Mouse (Mus musculus) intestine, embryonic 14.5 days (tissue): ENCODE measurements around the gene Card19. TPM values are rescaled to one million over a fixed set of nuclear protein-coding genes. Genes with fewer than 3 reads are reported as not detected.

Source experiments
- ATAC-seq: fragments of 200-750 bp; cut with Nextera tagmentation; replicated peaks from 2 replicates; pipeline ENCODE4 v1.8.0; 2017; ENCODE audit warnings: low read depth, moderate number of reproducible peaks, moderate TSS enrichment, moderate library complexity; ENCODE audit not compliant: low FRiP score, low TSS enrichment
- DNase-seq: peaks from one replicate; pipeline ENCODE4 v3.0.0-alpha.2; 2018; ENCODE audit warnings: low spot score
- H3K27ac ChIP-seq: fragments of 300-500 bp; sonication (generic); 2 replicates; pipeline ENCODE4 v1.5.1; 2014; ENCODE audit warnings: low read depth, mild to moderate bottlenecking, control low read depth
- H3K27me3 ChIP-seq: fragments of 300-500 bp; sonication (generic); replicated peaks from 2 replicates; pipeline ENCODE4 v1.6.1; 2014; ENCODE audit warnings: low read length, control low read depth; ENCODE audit not compliant: control insufficient read depth, insufficient read depth
- H3K36me3 ChIP-seq: fragments of 300-500 bp; sonication (generic); 2 replicates; pipeline ENCODE4 v1.6.1; 2014; ENCODE audit warnings: low read length, control low read depth; ENCODE audit not compliant: control insufficient read depth, insufficient read depth
- H3K4me1 ChIP-seq: fragments of 300-500 bp; sonication (generic); replicated peaks from 2 replicates; pipeline ENCODE4 v1.6.1; 2014; ENCODE audit warnings: low read length, control low read depth, mixed read lengths; ENCODE audit not compliant: control insufficient read depth, insufficient read depth
- H3K4me2 ChIP-seq: fragments of 300-500 bp; sonication (generic); 2 replicates; pipeline ENCODE4 v1.6.1; 2014; ENCODE audit warnings: low read length
- H3K4me3 ChIP-seq: fragments of 300-500 bp; sonication (generic); 2 replicates; pipeline ENCODE4 v1.5.1; 2014; ENCODE audit warnings: low read depth, low read length, control low read depth, mixed read lengths
- H3K9ac ChIP-seq: fragments of 300-500 bp; sonication (generic); 2 replicates; pipeline ENCODE4 v1.6.1; 2014; ENCODE audit warnings: mild to moderate bottlenecking, low read length
- H3K9me3 ChIP-seq: fragments of 300-500 bp; sonication (generic); 2 replicates; pipeline ENCODE4 v1.6.1; 2016; ENCODE audit warnings: low read length, control low read depth; ENCODE audit not compliant: control insufficient read depth
- WGBS: fragments of 180-500 bp; shearing (Covaris S2); extraction: QIAGEN DNeasy Blood & Tissue Kit; methylation state at CpG from one replicate; pipeline ENCODE4 v1.1.7; 2014; 5-methylcytosine and 5-hydroxymethylcytosine counted together
- polyA plus RNA-seq: library from polyadenylated mRNA; unstranded; fragments of >200 nt; fragmentation: Nextera tagmentation; extraction: Ambion mirVana; gene quantifications from 2 replicates; pipeline ENCODE4 v1.2.1, GENCODE M21; 2014

Card19 gene
- polyA plus RNA-seq, 1 experiment from 2014 or later = 55.0 TPM

DNA sequence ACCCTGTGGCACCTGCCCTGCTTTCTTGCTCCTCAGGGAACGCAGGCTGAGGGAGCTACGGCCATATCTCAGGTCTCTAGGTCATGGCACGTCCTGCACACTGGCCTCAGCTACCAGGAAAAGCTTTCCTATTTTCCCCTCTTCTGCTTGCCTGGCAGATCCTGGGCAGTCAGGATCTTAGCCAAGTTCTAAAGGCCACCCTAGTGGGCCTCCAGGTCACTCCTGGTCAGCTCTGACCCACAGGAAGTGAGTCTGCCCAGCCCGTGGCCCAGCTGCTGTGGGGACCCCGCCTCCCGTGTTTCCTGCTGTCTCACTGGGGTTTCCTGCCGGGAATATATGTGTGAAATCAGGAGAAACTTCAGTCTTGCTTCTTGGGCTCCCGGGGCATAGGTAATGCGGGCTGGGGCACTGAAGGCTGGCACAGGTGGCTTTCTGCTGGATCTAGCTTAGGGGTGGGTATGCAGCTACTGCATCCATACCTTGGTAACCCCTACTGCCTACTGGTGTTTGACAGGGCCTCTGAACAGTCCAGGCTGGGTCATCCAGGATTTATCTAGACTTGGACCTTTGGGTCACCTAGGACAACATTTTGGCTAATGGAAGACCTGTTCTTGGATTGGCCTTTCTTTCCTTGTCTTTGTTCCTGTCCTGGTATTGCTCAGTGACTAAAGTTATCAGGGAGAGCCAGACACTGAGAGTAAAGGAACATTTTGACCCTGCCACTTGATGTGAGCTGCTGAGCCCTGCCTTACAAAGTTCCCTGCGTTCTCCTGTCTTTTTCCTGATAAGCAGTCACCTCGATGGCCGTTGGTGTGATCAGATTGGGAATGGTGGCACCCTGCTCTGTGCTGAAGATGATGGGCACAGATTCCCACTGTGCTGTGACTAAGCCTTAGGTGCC is 25.6 kb downstream of the Card19 start:
- no peak for ATAC-seq
- peaks cover 31% of the 10 kb centered on the region for H3K4me1 ChIP-seq
- H3K4me2 ChIP-seq = no peak overlapping the region
- WGBS = 62% methylated on average over 12 of the region's 12 CpGs
- H3K27ac ChIP-seq = no peak overlapping the region
- no peaks in the 10 kb centered on the region for H3K27me3 ChIP-seq
- H3K4me3 ChIP-seq = no peak overlapping the region
- H3K9me3 ChIP-seq = no peaks in the 10 kb centered on the region
- no peak overlapping the region for H3K9ac ChIP-seq
- no peaks in the 10 kb centered on the region for H3K36me3 ChIP-seq
- no peak for DNase-seq

DNA sequence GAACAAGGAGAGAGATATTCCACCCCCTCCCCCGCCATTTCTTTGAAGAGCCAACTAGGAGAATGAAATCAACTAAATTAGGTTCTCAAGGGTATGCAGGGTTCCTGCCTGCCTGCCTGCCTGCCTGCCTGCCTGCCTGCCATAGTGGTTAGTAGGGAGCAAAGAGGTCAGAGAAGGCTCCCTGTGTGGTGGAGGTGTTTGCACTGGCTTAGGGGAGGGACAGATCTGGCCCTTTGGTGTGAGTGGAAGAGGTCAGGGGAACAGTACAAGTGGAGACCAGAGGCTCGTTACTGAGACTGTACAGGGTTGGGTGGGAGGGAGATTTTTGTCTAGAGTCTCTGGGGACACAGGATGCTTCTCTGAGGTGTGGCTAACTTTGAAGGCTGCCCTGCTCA is 26.9 kb downstream of the Card19 start:
- H3K27me3 ChIP-seq = no peaks in the 10 kb centered on the region
- H3K4me1 ChIP-seq = peaks cover 31% of the 10 kb centered on the region
- 77% methylated on average over 2 of the region's 2 CpGs for WGBS
- DNase-seq (no peak), ATAC-seq (no peak)
- H3K9ac ChIP-seq = no peak overlapping the region
- no peak overlapping the region for H3K27ac ChIP-seq
- H3K36me3 ChIP-seq = no peaks in the 10 kb centered on the region
- H3K9me3 ChIP-seq = 0 out of 2 replicates have a peak, but pooled peaks cover 3% of the 10 kb centered on the region
- no peak overlapping the region for H3K4me3 ChIP-seq
- H3K4me2 ChIP-seq = no peak overlapping the region

DNA sequence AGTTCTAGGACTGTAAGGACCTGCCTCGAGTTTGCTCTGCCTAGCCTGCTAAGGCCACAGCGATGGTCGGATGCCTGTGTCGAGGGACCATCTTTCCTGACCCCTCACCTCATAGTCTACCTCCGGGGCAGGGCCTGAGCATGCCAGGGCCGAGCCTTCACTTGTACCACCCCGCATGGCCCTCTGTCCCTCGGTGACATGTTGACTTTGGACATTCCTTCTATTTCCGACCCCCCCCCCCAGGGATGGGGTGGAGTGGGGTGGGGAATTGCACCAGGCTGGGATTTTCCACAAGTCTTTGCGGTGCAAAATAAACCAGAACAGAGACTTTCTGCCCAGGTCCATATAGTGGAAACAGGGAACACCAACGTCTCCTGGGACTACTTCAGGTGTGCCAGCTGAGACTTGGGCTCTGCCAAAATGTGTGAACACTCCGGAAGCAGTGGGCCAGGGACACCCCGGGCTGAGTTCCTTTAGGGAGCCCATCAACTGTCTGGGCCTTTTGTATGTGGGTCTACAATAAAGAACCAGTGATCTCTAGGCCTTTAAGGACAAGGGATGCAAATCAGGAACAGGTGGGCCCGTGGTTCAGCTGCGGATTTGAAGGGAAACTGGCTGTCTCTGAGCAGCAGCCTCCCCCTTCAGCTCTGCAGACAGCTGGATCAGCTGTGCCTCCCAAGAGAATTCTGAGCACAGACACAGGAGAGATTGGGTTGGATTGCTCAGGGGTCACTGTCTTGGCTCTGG is 27.4 kb downstream of the Card19 start:
- Histone ChIP-seq H3K4me3 (peak overlapping the region; percentile 81), H3K4me1 (peaks cover 33% of the 10 kb centered on the region), H3K4me2 (peak overlapping the region; percentile 99), H3K27me3 (no peaks in the 10 kb centered on the region), H3K36me3 (no peaks in the 10 kb centered on the region), H3K9ac (peak overlapping the region; percentile 65; the same call in 1 of the 2 replicates), H3K9me3 (0 out of 2 replicates have a peak, but pooled peaks cover 3% of the 10 kb centered on the region), H3K27ac (no peak overlapping the region)
- no peak for DNase-seq
- peak; percentile 4; the same call in 1 of the 2 replicates for ATAC-seq
- 28% methylated on average over 15 of the region's 15 CpGs for WGBS

DNA sequence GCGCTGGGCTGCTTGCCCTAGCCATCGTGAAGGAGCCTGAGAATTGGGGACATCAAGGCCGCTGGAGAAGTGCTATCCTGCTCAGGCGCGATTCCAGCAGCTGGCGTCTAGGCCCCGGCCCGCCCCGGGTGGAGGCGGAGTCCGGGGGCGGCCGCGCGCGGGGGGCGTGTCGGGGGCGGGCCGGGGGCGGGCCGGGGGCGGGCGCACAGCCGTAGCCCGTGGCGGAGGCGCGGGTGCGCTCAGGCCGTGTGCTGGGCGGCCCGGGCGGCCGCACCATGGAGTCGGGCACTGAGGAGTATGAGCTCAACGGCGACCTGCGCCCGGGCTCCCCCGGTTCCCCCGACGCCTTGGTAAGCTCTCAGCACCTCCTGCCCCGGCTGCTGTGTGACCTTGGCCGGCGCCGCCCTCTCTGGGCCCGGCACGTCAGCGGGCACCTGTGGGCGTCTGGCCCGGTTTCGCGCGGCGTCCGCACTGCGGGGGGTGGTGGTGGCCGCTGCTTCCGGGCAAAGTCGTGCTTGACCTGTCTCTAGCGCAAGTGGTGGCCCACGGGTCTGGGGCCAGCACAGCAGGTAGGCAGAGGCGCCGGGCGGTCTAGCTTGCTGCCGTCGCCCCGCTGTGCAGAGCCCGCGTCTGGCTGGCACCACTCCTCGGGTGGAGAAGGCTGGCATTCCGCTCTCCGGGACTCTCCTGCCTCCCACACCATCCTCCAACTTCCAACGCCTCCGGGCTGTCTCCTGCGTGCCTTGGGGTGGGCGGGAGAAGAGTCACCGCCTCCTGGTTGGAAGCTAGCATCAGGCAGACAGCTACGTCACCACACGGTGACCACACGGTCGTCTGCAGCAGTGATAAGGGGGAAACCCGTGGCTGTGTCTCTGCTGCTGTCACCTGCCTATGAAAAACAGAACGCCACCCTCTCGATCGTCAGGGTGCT is 28.3 kb downstream of the Card19 start, which contains the start of gene Ninj1:
TSS of gene Ninj1 (plus strand) at position 198 of the 931 bp plus-strand sequence.
- H3K4me1 ChIP-seq = peaks cover 34% of the 10 kb centered on the region
- under 1% methylated on average over 84 of the region's 87 CpGs for WGBS
- no peaks in the 10 kb centered on the region for H3K36me3 ChIP-seq
- H3K27ac ChIP-seq = peak within 1 kb of the TSS; percentile 73
- H3K9me3 ChIP-seq = 0 out of 2 replicates have a peak, but pooled peaks cover 3% of the 10 kb centered on the region
- DNase-seq (peak; percentile 86), ATAC-seq (peak; percentile 91)
- H3K9ac ChIP-seq = peak within 1 kb of the TSS; percentile 65
- H3K4me3 ChIP-seq = peak within 1 kb of the TSS; percentile 81
- H3K4me2 ChIP-seq = peak within 1 kb of the TSS; percentile 99
- no peaks in the 10 kb centered on the region for H3K27me3 ChIP-seq

DNA sequence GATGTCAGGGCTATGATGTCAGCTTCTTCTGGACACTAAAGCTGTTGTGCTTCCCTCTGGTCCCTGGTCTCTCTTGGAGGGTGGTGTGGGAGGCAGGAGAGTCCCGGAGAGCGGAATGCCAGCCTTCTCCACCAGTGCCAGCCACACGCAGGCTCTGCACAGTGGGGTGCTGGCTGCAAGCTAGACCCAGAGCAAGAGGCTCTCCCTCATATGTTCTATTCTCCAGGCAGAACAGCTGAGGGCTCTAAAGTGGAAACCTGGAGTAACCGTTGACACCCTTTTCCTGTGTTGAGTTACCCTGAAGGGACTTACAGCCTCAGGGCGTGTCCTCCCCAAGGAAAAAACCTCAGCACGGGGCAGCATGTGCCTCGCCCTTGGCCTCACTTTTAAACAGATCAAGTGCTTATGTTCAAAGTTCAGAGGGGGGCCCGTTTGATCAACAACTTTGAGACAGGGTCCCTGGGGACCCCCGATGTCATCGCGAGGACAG is 29.0 kb downstream of the Card19 start:
- DNase-seq = no peak

DNA sequence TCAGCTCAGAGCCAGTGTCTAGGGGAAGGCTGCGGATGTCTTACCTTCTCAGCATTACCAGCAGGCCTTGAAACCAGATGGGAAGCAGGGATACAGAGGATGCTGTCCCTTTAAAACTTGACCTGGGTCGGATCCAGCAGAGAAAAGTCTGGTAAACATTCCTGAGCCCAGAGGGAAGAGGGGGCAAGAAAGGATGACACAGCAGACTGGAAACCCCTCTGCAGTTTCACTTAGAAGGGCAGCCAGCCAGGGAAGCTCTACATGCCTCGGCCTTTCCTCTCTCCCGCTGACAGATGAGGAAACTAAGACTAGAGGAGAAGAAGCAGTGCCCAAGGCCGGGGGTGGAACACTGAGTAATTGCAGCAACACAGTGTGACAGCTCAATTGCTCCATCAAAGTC is 32.2 kb downstream of the Card19 start:
- Histone ChIP-seq H3K27ac (peak overlapping the region; percentile 27; the same call in 1 of the 2 replicates), H3K4me1 (peaks cover 15% of the 10 kb centered on the region), H3K4me3 (no peak overlapping the region), H3K9me3 (0 out of 2 replicates have a peak, but pooled peaks cover 3% of the 10 kb centered on the region), H3K36me3 (no peaks in the 10 kb centered on the region), H3K9ac (no peak overlapping the region), H3K4me2 (no peak overlapping the region), H3K27me3 (no peaks in the 10 kb centered on the region)
- DNase-seq (no peak), ATAC-seq (no peak)
- WGBS = 40% methylated on average over 5 of the region's 5 CpGs

More for the DNA sequence above, 29.0 kb downstream of the Card19 start:
- Histone ChIP-seq H3K9ac (peak overlapping the region; percentile 65), H3K27ac (peak overlapping the region; percentile 73), H3K4me2 (peak overlapping the region; percentile 99), H3K9me3 (0 out of 2 replicates have a peak, but pooled peaks cover 3% of the 10 kb centered on the region), H3K27me3 (no peaks in the 10 kb centered on the region), H3K4me1 (peaks cover 33% of the 10 kb centered on the region), H3K4me3 (peak overlapping the region; percentile 81), H3K36me3 (no peaks in the 10 kb centered on the region)
- WGBS = 23% methylated on average over 11 of the region's 11 CpGs
- ATAC-seq = peak; percentile 53

DNA sequence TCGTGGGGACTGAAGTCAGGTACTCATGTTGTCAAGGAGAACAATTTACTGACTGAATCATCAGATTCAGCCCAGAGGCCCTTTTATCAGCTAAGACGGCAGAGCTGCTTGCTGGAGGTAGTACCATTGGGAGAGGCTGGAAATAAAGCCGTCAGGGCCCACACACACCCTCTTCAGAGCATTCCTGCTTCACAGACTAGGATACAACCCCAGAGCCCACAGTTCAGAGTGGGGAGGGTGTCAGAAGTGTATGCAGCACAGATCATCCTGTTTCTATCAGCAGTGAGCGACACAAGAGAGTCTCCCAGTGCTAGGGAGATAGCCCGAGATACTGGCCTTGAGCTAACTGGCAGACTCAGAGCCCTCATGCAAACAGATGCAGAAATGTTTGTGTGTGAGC is 32.7 kb downstream of the Card19 start:
- no peak overlapping the region for H3K9ac ChIP-seq
- 45% methylated on average over 5 of the region's 5 CpGs for WGBS
- no peak overlapping the region for H3K4me3 ChIP-seq
- no peak overlapping the region for H3K4me2 ChIP-seq
- H3K27ac ChIP-seq = peak overlapping the region; percentile 27; the same call in 1 of the 2 replicates
- H3K27me3 ChIP-seq = no peaks in the 10 kb centered on the region
- H3K36me3 ChIP-seq = no peaks in the 10 kb centered on the region
- ATAC-seq (no peak), DNase-seq (no peak)
- peaks cover 11% of the 10 kb centered on the region for H3K4me1 ChIP-seq
- 0 out of 2 replicates have a peak, but pooled peaks cover 3% of the 10 kb centered on the region for H3K9me3 ChIP-seq
